Mouse (Mus musculus) C2C12 (cell line): ENCODE results near the gene Cnpy4.

Experiments used
- CEBPB ChIP-seq: IDR thresholded peaks from one replicate; pipeline ENCODE4 v1.6.1; 2011; ENCODE audit warnings: low read depth, mild to moderate bottlenecking, control low read depth, moderate library complexity
- CTCF ChIP-seq: IDR thresholded peaks from one replicate; pipeline ENCODE4 v1.5.1; 2011; ENCODE audit not compliant: control insufficient read depth, insufficient read depth, insufficient read length
- FOSL1 ChIP-seq: IDR thresholded peaks from one replicate; pipeline ENCODE4 v1.8.0; 2011; ENCODE audit warnings: mild to moderate bottlenecking, low read length; ENCODE audit not compliant: poor library complexity, insufficient read depth, severe bottlenecking
- MAX ChIP-seq: IDR thresholded peaks from one replicate; pipeline ENCODE4 v1.6.1; 2011; ENCODE audit warnings: mild to moderate bottlenecking, control low read depth
- MYOG ChIP-seq: IDR thresholded peaks from one replicate; pipeline ENCODE4 v1.6.1; 2011; ENCODE audit not compliant: control insufficient read depth, insufficient read length; ENCODE audit errors: extremely low read depth
- USF1 ChIP-seq: IDR thresholded peaks from one replicate; pipeline ENCODE4 v1.6.1; 2011; ENCODE audit warnings: low read depth, mild to moderate bottlenecking, control low read depth, moderate library complexity

GRCm38 (mm10) chr5:138199576-138199975, 12.3 kb downstream of the Cnpy4 start:
- TF ChIP-seq USF1, result no peak
- no peak for TF ChIP-seq CTCF
- TF ChIP-seq MAX, result no peak
- TF ChIP-seq CEBPB, result no peak
- TF ChIP-seq MYOG, result no peak
- TF ChIP-seq FOSL1, result no peak
